Mouse (Mus musculus): ENCODE measurements at regions not wholly inside any gene's neighbourhood (a gene's known extent, or its start where the extent isn't known, plus 50 kb on each side); places are given as distances from the start of the nearest gene placed in this dataset.

- peak; percentile 81 for DNase-seq (ENCODE audit: low spot score)
These were observed 50.9 kb upstream of the Tent2 start for GRCm38 (mm10) chr13:93243076-93243475.

GRCm38 (mm10) chr13:93248711-93249110 lies 50.7 kb upstream of the Homer1 start:
- no peak for DNase-seq (ENCODE audit: low spot score)
